Mouse (Mus musculus): ENCODE results near the gene Immp2l.

DNA sequence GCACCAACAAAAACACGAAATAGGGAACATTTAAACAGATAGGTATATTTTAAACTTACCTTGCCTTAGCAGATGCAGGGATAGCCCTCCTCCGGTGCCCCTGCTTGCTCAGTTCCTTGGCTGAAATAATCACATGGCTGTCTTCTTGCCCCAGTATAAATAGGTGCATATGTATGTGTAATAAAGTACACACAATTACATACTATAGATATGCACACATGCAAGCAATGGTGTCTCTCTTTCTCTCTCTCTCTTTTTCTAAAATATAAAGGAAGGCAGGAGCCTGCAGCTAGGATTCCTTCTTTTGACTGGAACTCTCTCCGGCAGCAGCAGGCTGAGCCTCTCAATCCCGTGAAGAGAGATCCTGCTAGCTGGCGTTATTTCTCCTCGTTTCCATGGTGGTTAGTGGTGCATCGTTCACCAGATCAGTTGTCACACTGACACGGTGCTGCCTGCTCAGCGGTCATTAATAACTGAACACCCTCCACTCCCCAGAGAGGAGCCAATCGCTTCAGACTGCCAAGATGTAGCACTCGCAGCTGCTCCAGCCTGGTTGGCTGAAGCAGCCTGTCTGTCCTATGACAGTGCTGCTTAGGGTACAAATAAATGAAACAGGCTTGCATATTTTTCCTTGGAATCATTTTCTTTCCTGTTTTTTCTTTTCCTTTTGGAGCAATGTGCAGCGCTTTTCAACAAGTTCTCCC lies 461.8 kb downstream of the Immp2l start:
- TF ChIP-seq POLR2A (IDR thresholded peaks at IDR 0.05; ENCODE audit: insufficient read length, low read depth) (no peak), MYOD1 (IDR thresholded peaks at IDR 0.05; ENCODE audit: control insufficient read depth in 1 of 3, insufficient read length in 2 of 3, low read depth in 2 of 3) (no peak), USF1 (IDR thresholded peaks at IDR 0.05; ENCODE audit: low read depth) (no peak), POLR2AphosphoS2 (IDR thresholded peaks at IDR 0.05; ENCODE audit: insufficient read length, low read depth) (no peak), MAX (IDR thresholded peaks at IDR 0.05; ENCODE audit: low read depth) (no peak), TCF12 (IDR thresholded peaks at IDR 0.05; ENCODE audit: insufficient read depth, poor library complexity, severe bottlenecking) (no peak), REST (IDR thresholded peaks at IDR 0.05; ENCODE audit: insufficient read depth, insufficient read length) (no peak), CEBPB (IDR thresholded peaks at IDR 0.05; ENCODE audit: insufficient read depth, poor library complexity, severe bottlenecking) (no peak), MYOG (IDR thresholded peaks at IDR 0.05; ENCODE audit: control insufficient read depth in 1 of 3, insufficient read depth in 1 of 3, insufficient read length in 2 of 3, low read depth in 2 of 3) (no peak)

Data from myocyte (in vitro differentiated cells).